Mouse (Mus musculus) heart, postnatal 4 days (tissue): ENCODE measurements around the gene Nhsl1. TPM values are rescaled to one million over a fixed set of nuclear protein-coding genes. Genes with fewer than 3 reads are reported as not detected.

Experiments
- DNase-seq: peaks from one replicate; pipeline ENCODE4 v3.0.0; 2021
- total RNA-seq, 2 experiments: library from RNA; stranded (reverse); gene quantifications; 2 replicates each; pipeline ENCODE4 v1.2.3; 2021

Nhsl1 gene
- 10 to 100 TPM; 29.3 to 37.9 TPM for total RNA-seq

DNA sequence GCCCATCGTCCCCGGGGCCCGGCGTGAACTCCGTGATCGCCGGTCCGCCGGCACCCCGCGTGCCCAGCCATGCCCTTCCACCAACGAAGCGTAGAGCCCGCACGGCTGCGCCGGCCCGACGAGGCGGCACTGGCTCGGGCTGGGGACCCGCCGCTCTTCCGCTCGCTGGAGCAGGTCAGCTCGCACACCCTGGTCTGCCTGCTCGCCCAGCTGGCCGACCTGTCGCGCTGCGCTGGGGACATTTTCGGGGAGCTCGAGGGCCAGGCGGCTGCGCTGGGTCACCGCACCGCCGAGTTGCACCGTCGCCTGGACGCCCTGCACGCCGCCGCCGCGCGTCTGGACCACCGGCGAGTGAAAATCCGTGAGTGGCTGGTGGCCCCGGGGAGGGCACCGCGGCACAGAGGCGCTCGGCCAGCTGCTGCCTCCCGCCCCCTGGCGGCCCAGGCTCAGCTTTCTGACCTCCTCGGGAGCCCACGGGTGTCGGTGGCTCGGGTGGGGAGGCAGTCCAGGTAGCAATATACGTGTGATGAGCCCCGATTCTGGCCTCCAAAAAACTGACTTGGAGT is at the start of gene Nhsl1:
Nhsl1 (plus strand) TSS at position 70 of the 566 bp plus-strand sequence.
- DNase-seq = peak; percentile 74

DNA sequence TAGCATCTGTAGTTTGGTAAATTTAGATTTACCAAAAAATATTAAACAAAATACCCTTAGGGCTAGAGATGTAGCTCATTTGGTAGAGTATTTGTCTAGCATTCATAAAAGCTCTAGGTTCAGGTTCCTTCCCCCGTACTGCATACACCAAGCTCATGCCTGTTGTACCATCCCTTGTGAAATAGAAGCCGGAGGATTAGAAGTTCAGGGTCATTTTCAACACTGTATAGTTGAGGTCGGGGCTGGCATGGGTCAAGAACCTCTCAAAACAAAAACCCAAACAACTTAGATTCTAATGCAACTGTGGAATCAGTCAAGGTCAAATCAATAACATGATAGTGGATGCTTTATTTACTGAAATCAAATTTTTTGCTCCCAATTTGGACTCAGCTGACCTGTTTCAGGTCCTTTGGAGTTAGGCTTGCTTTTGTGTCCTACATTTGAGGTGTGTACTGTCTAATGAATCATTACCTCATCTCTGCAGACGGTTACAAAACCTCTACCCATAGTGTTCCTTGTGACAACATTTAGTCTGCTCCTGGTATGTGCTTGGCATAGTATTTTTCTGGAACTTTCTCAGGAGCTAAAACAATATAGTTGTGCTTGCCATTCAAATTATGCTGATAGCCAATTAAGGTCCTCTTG is 42.6 kb upstream of the Nhsl1 start:
- no peak for DNase-seq

DNA sequence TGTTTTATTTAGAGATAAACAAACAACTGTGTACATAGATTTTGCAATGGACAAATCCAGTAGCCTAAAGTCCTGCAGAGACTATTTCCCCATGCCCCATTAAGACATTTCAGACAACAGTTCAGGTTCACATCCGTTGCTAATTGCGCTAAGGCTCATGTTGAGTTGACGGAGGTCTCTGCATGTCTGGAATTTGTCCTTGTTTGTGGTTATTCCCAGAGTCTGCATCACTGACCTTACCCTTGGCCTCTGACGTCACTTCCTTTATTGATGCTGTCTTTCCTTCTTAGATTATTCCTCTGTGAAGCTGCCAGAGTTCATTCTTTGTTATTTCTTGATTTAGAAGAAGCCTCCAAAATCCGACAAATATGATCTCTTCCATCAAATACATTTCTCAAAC is 34.8 kb upstream of the Nhsl1 start:
- DNase-seq = no peak

DNA sequence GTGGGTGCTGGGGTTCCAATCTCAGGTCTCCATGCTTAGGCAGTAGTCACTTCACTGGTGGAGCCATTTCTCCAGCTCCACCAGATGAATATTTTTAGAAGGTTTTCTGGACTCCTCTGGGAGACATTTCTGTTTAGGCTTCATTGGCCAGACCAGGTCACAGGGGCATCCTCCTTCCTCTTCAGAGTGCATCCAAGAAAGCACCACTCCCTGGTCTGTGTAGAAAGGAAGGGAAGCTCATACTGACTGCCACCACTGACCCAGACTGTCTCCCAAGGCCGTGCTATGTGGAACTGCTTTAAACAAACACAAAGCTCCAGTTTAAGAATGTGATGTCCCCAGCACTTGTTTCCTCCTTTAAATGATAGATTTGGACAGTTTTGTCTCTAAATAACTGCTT is 29.3 kb upstream of the Nhsl1 start:
- no peak for DNase-seq

DNA sequence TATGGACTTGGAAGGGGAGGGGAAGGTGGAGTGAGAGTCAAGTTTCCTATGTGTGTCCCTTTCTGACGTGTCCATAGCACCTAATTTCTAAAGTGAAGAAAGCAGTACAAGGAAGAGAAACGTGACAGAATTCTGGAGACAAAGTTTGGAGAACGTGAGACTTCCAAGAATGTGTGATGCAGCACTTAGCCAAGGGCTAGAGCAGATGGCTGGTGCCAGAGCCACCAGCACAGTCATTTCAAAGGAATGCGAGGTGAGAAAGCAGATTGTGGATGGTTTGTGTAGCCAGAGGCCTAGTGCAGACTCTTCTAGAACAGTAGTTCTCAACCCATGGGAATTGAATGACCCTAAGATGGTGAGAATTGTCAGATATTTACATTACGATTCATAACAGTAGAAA is 13.7 kb upstream of the Nhsl1 start:
- DNase-seq = no peak

DNA sequence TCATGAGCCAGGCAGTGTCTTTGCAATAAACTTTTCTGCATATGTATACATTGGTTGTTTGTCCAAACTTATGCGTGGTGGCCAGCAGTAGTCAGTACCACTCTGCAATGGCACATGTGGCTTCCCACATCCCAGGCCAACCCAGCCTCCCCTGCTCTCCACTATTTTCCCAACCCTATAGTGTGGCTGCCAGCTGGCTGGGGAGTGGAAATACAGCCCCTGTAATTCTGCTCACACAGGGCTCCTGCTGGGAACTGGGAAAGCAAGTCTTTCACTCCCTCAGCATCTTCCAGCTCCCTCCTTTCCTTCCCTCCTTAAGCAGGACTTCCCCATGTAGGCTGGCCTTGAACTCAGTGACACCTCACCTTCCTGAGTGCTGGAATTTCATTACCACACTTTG is 3.7 kb upstream of the Nhsl1 start:
- no peak for DNase-seq

DNA sequence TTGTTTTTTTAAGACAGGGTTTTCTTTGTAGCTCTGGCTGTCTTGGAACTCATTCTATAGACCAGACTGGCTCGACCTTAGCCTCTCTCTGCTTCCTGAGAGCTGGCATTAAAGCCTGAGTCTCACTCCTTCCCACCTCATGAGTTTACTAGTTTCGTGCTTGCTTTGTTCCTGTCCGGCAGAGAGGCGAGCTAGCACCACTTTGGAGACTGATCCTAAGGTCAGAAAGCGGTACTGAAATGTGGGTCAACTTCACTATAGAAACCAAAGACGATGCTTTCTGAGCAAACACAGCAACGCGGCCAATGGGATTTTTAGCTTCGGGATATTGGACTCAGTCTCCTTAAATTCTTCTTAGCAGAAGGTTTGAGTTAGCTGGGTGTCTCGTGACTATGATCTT is 1.3 kb upstream of the Nhsl1 start:
- DNase-seq = no peak

DNA sequence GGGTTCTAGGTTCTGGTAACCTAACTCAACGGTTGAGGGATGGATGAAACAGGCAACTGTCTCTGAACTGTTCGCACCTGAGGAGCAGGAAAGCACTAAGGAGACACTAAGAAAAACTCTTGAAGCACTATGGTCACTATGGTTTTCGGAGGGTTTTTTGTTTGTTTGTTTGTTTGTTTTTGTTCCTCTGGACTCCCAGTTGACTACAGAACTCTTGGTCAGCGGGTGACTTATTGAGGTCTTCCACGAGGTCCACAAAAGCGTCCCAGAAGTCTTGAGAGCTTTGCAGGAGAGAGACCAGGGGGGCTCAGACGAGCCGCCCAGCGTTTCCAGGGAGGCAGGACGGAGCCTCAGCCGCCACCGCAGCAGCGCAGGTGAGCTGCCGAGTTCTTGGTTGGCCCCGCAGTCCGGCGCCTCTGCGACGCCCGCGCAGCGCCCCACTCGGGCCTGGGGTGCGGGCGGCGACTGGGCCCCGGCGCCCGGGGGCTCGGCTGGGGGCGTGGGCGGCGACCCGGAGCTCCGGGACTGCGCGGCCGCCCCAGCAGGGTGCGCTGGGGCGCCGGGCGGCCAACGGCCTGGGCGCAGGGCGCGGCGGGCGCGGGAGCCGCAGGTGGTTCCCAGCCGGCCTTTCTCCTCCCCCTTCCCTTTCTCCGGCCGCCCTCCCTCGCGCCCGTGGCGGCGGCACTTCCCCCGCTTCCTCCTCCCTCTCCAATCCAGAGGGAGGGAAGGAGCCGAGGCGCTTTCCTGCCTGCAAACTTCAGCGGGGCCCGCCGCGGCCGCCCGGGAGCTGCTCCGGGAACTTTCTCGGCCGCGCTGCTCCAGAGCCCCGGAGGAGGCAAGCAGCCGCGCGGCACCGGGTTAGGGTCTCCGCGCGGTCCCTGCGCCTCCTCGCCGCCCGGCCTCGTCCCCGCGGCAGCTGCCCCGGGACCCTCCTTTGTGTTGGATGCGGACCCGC is 547 bp upstream of the Nhsl1 start:
- peak; percentile 71 for DNase-seq

DNA sequence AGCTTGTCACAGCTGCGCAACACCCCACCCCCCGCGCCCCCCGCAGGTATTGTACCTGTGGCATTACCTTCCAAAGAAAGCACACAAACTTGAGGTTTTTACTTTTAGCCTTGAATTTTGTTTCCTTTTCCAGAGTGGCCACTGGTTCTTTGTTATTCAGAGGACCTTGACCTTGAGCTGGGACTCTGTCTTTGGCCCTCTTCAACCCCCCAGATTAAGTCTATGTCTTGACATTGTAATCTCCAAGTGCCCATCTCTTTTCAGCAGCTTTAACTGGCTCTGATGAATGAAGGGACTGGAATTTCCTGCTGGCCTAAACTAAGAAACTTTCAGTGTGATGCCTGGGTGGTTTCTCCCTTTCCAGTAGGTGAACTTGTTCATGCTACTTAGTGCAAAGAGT is 906 bp downstream of the Nhsl1 start:
- no peak for DNase-seq

DNA sequence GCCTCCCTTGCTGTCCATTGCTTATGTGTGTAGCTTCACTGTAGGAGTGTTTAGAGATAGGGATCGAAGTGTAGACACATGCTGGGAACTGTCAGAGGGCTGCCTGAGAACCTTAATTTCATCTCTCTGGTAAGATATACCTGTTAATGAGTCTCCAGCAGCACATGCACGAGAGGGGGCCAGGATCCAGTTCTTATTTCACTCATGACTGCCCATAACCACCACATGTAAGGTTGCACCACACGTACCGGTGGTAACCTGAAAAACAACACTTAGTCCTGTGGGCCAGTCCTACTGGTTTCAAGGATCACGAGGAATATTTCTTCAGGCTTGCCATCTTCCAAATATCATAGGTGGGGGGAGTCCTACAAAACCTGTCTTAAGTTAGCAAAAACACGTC is 3.1 kb downstream of the Nhsl1 start:
- no peak for DNase-seq

DNA sequence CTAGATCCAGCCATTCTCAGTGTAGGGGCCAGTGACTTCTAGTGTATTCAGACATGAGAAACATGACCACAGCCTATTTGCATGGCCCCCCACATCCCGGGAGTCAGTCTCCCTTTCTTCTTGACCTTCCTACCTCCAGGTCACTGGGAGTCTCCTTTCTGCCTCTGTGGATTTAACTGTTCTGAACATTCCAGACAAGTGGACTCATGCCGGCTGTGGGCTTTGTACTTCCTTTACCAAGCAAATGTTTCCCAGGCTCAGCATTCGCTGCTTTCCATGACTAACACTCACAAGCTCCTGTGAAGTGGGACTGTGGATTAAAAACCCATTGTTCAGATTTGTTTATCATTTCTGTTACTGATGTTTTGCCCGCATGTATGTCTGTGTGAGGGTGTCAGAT is 4.9 kb downstream of the Nhsl1 start:
- DNase-seq = no peak

DNA sequence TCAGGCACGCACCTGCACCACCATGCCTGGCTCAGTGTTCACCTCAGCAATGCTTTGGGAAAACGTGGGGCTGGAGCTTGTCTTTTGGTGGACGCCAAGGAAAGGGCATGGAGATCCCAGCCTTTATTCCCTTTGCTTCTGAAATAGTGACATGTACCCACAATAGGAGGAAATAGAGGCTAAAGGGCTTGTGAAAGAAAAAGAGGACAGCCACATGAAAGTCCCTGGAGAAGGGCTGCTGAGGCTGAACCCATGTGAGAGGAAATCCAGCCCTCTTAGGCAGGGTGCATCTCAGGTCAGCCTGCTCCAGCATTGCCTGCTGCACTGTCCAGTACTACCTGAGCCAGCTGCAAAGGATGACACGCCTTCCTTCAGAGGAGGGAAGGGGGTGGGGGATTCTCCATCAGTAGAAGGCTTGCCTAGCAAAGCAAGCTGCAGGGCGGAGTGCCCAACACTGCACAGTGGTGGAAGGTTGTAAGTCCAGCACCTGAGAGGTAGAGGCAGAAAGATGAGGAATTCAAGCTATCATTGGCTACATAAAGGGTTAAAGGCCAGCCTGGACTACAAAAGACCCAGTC is 9.6 kb downstream of the Nhsl1 start:
- DNase-seq = no peak

DNA sequence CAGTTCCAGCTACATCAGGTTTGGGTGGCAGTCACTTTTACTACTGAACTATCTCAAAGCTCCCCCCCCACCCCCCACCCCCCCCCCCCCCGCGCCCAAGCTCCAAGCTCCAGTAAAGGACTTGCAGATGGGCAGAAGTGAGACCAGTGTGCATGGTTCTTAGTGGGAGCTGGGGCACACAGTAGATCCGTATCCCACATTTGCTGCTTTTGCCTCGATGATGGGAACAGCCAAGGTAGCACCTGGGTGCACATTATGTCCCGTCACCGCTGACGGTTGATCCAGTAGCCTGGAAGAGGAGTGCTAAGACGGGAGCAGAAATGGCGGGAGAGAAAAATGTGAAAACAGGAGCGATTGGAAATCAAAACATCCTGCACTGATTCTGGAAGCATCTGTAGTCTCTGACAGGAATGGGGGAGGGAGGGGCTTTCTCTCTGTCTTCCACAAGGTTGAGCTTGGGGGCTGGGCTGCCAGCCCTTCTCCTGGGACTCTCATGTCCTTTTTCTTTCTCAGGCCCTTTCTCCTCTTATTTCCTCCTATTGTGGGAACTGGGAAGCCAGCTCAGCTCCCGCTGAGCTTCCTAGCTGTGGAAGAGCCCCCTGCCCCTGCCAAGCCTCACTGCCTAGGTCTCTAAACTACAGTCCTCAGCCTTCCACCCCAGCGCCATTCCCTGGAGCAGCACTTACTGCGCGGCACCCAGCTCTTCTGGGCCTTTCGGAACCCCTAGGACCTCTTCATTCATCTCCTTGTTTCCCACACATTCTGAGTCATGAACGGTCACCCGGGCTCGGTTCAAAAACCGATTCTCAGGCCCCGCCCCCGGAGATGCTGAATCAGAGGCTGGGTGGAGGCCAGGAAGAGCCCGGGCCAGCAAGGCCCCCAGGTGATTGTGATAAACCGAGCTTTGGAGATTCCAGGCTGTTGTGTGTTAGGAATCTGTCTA is 10.6 kb downstream of the Nhsl1 start:
- peak; percentile 55 for DNase-seq

DNA sequence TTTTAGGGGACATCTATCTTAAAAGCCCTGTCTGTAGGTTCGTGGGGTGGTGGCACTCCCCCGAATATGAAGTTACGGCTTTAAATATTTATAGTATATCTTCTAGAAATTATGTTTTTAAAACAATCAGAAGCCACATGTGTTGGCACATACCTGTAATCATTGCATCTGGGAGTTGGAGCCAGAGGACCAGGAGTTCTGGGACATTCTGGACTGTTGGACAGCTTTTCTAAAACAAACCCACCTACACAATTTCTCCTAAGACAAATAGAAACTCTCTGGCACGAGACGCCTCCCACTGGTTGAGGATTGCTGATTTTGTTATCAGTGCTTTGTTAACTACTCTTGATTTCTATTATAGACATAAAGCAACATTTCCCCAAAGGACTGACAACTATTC is 11.7 kb downstream of the Nhsl1 start:
- no peak for DNase-seq

DNA sequence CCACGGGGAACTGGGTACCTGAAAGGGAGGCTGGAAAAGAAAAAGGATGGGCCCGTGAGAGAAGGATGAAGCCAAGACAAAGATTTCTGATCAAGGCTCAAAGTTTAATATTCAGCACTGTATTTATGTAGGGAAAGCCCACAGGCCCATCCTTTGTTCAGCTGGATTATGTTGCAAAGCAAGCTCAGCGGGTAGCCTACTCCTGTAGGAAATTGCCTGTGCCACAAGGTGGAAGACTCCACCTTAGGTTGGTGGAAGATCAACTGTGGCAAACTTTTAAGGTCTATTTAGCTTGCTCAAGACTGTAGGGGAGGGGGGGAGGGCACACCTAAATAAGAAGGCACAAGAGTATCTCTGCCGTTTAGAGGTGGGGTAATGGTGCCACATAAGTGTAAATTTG is 14.8 kb downstream of the Nhsl1 start:
- DNase-seq = no peak

DNA sequence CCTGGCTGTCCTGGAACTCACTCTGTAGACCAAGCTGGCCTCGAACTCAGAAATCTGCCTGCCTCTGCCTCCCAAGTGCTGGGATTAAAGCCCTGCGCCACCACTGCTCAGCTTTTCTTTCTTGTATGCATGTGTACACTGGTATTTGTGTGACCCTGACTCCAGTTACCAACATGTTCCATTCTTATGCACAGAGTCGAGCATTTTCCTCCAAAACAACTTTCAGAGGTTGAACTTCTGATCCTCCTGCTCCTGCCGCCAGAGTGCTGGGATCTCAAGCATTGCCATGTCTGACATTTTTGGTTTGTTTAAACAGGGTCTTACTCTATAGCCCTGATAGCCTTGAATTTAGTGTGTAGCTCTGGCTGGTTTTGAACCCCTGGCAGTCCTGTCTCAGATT is 15.4 kb downstream of the Nhsl1 start:
- DNase-seq = no peak

DNA sequence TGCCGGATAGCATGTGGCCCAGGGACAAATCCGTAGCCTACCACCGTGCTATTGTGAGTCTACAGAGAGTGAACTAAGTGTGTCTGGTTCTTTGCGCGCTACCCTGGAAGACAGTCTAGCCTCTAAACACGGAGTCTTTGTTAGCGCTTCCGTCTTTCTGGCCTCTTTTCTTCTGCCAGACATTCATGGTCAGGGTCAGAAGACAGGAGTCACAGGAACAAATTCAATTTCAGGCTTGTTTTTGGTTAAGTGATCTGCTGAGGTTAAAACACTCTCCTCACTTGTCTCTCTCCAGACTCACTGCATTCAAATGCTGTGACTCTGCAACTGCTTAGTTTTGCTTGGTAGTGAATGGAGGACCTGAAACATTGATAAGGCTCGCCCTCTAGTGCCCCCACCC is 15.9 kb downstream of the Nhsl1 start:
- no peak for DNase-seq

DNA sequence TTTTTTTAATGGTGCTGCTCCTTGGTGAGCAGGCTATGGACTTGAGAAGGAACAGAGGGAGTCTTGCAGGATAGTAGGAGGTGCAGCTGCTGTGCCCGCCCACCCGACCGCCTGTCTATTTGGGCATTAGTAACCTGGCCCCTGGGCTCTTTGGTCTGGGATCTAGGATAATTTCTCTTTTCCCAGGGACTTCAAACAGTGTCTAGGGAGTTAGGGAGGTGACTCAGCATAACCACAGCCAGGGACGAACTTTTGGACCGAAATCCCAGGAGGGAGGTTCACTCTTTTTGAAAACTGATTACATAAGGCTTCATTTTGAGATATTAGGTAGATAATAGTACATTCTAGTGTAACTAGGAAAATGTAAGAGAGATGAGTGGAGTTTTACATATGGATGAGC is 18.9 kb downstream of the Nhsl1 start:
- DNase-seq = no peak

DNA sequence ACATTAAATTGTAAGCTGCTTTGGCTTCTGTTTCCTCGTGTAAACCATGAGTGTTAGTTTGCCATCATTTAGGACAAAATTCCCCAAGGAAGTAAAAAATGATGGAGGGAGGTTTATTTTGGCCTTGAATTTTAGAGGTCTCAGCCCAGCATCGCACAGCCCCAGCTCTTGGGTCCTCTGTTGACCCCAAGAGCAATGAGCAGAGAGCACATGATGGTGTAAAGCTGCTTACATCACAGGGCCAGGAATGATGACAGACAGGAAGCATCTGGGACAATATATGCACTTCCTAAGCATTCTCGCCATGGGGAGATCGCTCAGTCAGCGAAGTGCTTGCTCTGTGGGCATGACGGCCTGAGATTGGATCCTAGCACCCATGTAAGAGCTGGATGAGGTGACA is 20.6 kb downstream of the Nhsl1 start:
- no peak for DNase-seq

DNA sequence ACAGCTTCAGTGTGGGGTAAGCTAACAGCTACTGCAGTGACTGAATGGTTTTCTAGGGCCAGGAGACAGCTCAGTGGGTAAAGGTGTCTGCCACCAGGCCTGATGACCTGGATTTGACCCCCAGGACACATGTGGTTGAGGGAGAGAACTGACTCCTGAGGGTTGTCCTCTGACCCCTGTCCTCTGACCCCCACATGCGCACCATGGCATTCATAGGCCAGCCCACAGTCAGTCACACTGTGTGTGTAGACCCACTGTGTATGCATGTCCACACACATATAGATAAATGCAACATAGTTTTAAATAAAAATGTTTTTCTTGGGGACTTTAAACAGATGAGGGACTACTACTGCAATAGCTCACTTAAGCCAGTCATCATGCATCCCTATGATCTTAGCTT is 22.1 kb downstream of the Nhsl1 start:
- DNase-seq = no peak

DNA sequence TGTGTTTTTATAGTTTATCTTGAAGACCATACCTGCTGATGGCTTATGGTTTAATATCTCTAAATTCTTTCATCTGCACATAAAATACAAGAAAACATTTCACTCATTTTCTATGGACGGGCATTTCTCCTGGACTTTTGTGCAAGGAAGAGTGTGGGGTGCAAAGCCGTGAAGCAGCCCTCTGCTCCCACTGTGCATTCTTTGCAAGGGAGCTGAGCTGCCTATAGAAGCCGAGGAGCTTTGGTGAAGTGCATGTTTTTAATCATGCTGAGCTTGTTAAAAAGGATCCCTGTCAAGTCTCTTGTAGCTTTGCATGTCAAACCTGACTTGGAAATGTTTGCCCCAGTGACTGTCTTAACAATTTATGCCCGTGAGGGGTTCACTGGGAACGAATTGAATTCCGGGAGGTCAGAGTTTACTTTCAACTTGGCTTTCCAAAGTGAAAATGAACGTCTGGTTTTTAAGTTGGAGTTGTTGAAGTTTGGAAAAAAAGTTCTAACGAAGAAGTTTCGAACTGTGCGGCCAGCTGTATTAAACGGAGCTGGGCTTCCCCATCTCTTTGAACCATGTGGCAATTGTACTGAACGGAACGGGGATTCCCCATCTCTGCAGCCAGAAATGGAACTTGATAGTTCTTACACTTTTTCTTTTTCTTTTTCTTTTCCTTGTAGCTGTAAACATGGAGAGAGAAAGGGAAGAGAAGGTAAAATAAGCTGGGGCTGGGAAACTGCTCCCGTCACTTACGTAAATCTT is 22.8 kb downstream of the Nhsl1 start:
- no peak for DNase-seq
